Mouse (Mus musculus) liver (tissue): ENCODE results near the gene Dct.

Experiments
- DNase-seq: peaks from one replicate; pipeline ENCODE4 v3.0.0-alpha.2; 2020; ENCODE audit warnings: mixed read lengths

Gene Dct

DNA sequence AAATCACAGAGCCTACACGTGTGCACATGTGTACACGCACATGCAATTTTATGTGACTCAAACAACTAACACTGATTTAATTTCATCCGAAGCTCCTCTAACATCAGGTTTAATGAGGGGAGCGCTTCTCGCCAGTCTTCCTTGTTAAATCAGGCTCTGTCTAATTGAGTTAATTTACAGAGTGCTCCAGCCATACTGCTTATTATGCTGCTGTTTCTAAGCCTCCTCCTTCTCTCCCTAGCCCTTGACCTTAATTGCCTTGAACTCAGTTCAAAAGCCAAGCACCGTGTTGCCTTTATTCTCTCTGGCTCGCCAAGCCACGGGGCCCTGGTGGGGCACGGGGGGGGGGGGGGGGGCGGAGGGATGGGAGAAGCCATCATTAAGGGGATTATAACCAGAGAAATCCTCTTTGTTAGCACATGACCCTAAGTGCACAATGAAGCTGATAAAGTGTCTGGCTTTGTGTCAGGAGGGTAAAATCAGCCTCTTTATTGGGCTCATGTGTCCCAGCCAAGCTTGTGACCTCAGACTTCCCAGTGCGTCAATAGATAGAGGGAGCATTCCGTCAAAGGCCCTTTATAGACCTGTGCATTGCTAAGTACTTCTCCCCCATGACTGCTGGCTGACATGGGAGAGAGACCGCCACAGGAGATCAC lies at the start of gene Dct:
Gene Dct (minus strand): TSS at position 270 of the 656 bp plus-strand sequence.
- DNase-seq: no peak

DNA sequence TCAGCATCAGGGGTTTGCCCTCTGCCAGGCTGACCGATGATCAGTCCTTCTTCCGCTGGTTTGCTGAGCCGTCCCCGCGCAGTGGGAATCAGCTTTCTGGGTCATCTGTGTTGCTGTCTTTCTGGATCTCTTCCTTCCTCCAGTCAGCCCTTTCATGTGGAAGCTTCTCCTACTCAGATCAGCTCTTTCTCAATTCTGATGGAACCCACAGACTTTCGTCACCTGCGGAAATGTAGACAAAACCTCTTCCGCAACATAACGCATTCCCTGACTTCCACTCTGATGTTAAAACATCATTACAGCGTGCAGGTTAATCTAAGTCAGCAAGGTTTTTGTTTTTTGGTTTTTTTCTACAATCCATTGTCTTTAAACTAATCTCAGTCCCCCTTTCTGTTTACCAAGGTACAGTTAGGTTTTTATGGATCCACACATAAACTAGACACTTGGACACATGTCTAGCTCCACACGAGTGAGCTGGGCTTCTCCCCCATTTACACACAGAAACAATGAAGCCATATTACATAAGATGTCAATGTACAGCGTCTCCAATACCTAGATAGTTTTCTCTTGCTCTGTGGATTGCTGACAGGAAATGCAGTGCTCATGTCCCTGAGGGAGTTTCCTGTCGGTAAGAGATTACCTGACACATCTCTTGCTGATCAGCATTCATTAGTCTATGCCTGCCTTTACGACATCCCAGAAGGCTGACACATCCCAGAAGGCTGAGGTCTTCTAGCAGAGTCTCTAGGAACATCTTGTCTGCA lies 49.4 kb upstream of the Dct start:
- DNase-seq: no peak

DNA sequence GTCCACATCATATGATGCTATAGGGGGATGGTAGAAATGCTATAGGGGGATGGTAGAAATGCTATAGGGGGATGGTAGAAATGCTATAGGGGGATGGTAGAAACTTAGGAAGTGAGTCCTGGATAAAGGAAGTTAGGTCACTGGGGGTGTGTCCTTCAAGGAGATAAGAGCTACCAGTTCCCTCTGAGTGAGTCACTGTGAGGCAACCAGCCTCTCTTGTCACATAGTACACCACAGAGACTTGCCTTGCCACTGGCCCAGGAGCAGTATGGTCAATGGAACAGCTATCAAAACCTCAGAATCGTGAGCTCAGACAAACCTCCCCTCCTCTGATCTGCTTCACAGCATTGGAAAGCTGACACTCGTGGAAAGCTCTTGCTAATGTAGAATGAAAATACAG lies 46.2 kb upstream of the Dct start:
- DNase-seq: no peak

DNA sequence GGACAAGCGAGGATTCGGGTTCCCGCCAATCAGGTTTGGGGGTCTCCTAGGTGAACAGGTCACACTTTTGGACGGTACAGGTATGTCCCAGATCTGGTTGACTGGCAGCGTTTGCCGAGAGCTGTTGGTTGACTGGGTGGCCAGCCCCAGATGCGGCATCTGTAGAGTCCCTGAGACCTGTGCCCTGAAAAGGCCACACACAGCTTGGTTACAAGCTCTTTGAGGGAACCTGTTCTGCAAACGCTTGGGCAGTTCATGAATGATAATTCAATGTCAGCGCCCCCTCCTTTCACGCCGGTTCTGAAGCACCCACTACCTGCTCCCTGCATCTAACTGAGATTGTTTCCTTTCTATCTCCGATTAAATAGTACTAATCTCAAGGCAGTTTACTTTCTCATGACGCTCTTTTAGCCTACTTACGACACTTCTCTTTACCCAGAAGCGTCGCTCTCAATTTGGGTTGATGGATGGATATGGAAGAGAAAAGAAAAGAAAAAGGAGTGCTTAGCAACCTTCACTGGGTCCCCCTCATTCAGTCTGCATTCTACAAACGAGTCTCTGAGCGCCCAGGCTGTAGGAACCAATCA lies 37.9 kb upstream of the Dct start:
- DNase-seq: no peak

DNA sequence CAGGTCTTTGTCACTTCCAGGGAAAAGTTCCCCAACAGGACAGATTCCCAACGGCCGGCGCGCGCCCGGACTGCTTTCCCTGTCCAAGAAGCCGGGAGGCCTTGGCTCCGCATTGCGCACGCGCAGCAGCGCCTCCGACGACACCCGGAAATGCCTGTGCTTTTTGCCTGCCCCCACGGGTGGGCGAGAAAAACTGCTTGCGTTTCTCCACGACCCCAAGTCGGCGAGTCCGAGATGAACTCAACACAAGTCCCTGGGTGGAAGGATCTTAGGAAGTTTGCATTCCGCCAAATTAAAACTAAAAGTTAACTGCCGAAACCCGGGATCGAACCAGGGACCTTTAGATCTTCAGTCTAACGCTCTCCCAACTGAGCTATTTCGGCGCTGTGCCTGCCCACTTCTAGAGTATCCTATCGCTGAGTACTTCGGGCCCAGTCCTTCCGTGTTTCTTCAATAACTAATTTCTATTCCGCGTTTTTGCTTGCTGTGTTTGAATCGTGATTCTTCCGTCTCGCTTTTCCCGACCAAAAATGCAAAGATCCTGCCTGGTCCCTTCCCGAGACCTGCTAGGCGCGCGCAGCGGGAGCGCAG lies 37.3 kb upstream of the Dct start:
- peak; percentile 89 for DNase-seq

DNA sequence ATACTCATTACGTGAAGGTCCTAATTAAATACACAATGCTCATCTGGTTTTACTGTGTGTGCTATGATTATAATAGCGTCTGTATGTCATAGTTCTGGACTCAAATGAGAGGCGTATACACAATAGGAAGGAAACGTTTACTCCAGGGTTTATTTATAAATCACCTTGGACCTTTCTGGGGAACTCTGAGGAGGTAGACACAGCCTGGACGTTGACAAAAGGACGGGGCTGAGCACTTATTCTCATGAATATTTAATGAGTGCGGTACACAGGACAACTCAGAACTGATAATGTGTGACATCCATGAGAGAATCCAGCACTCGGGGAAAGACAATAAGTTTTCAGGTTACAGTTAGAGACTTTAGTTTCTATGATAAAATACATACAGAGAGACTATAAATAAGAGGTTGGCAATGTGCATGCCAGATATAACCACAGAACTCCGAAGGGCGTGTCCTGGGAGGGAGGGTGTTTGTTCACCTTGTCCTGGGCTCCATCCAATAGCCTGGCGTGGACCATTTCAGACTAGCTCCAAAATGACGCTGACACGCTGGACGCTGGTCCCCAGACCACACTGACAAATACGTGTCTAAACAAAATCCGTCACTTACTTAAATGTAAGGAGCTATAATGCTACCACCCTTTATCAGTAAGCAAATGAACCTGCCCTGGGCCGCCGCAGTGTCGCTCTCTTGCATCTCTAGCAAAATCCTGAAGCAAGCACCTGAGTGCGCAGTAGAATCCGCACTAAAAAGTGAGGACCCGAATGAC lies 36.6 kb upstream of the Dct start:
- peak; percentile 58 for DNase-seq

DNA sequence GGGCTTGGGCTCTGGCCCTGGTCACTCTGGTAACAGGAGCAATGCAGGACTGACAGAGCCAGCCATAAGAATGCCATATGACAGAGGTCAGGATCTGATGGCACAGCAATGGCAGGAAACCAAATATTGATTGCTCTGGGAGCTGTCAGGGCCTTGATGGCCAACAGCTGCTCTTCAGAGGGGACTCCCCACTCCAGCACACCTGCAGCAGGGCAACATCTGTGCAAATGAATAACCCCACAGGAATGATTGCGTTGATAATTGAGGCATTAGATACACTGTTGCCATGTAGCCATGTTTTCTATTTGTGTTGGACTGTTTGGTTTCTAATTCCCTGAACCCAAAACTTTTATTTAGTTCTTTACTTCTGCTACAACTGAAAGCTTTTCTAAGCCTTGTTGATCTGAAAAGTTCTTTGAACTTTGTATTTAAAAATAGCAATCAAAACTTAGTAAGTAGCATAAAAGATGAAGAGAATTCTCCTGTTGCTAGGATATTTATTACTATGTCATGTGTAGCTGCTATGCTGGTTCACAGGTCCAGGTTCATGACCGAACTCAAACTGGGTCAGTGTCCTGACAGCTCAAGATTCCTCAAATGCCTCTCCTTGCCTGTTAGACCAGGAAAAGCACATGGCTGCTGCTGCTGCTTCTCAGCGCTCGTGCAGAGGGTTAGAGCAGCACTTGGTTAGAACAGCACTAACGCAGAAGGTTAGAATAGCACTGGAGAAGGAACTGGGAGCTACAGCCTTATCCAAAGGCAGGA lies 34.4 kb upstream of the Dct start:
- DNase-seq: no peak

DNA sequence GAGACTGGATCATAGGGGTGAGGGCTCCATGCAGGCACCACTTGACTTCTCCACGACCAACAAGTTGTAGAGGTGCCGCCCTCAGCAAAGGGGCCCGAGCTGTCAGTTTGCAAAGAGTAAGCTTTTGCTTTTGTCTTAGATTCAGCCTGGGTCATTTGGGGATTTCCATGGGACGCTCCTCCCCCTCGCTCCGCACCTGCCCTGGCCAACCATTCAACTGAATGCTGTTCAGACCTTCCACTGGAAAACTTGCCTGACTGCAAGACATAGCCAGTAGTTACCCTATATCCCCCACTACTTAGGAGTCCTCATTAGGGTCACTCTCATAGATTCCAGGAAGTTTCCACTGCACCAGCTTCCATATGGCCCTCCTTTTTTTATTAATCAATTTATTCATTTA lies 31.8 kb upstream of the Dct start:
- DNase-seq: no peak

DNA sequence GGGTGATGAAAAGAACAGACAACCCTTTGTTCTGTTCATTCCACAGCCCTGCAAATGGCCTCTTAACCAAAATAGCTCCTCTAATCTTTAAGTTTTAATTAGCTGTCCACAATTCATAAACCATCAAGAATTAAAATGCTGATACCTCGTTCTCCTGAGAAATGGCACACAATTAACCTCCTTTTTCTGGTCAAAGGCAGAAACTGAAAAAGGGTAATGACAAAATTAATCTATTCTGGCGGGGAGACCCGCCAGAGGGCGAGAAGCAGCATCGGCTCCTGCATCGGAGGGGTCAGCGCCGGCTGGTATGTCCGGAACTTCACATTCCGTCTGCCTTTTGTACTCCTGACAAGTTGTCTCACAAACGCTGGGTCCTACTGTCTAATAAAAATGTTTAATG lies 28.6 kb upstream of the Dct start:
- no peak for DNase-seq

DNA sequence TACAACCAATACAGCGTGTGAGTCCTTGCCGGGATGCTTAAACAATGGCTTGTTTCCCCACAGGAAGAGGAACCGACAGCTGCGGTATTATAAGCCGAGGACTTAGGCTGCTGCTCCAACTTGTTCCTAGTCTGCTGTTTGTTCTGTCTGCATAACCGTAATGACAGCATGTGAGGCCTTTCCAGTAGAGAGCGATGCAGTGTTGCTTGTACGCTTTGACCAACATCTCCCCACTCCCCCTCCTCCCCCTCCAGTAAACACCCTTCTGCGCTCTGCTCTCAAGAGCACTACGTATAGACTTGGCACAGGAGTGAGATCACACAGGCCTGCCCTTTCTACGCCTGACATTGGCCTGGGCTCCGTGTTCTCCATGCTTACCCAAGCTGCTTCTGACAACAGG lies 18.1 kb upstream of the Dct start:
- no peak for DNase-seq

DNA sequence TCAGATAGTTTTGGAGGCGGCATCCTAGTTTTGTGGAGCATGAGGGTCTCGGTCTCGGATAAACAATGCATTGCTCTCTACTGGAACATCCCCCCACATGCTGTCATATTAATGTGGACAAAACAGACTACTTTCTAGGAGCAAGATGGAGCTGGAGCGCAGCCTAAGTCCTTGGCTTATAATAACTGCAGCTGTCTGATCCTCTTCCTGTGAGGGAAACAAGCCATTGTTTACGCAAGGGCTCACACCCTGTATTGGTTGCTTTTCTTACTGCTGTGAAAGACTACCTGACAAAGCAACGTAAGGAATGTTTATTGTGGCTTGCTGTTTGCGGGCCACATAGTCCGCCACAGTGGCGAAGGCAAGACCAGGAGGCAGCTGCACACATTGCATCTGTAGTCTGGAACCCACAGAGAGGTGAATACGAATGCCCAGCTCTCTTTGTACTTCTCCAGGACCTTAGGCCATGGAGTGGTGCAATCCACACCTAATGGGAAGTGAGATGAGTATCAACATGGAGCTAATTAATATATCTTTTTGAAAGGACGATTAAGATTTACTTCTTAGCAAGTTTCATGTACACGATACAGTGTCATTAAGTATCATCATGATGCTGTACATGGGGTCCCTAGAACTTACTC lies 17.5 kb upstream of the Dct start:
- no peak for DNase-seq

DNA sequence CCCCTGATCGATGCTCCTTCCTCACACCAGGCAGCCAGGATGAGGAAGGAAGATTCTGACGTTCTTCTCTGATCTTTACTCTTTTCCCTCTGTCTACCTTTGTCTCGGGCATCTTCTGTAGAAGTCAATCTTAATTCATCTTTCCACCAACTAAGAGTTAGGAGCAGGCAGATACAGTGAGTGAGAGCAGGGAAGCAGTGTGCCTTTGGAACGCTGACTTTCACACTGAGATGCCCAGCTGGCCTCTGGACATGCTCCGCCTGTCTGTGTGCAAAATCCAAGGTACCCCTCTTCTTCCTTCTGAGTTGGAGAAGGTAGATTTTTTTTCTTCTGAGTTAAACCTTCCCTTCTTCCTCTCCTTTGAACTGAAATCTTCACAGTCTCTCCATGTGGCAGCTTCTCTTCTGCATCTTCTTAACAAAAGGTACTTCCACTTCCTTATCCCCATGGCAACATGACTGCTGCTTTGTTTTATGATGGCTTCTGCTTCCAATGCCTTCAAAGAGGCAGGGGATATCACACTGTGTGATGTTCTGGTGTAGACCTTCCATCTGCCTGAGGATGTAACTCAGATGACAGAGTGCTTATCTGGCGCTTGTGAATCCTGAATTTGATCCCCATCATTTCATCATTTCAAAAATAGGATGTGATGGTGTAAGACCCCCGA lies 9.9 kb upstream of the Dct start:
- DNase-seq: no peak

DNA sequence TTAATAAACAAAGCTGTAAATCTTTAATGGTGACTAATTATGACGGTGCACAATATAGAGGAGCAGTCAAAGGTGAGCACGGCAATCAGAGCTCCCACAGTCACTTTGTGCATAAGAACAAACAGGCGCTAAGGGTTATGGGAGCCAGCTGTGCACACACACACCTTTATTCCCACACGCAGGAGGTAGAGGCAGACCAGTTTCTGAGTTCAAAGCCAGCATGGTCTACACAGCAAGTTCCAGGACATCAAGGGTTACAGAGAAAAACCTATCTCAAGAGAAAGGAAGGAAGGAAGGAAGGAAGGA lies 6.5 kb upstream of the Dct start:
- no peak for DNase-seq

DNA sequence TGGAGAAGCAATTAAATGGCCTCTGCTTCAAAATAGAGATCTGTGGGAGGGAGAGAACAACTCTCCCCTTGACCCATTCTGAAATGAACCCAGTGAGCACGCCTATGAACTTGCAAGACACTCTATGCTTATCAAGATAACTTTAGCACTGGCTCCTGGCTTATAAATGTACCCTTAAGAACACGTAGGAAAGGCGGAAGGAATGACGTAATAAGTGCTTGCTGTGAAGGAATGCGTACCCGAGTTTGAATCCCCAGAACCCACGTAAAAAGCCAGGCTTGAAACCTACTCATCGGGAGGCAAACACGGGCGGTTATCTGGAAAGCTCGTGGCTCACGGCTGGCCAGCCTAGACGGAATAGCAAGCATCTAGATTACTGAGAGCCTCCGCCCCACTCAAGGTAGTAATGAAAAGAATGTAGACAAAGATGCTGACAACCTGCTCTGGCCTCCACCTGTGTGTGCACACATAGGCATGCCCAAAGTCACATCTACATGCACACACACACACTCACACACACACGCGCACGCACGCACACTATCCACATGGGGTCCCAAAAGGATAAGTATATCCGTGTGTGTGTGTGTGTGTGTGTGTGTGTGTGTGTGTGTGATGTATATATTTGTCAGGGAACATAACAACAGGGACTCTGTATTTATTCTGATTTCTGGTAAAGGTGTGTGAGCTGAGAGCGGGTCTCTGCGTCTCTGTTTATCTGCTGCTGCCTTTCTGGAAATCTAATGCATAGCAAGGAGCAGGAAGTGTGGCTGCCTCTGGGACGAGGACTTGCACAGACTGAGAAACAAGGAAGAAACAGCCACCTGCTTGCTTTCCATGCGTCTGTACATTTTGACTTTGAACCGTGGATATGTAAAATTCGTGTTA lies 5.9 kb upstream of the Dct start:
- DNase-seq: no peak

DNA sequence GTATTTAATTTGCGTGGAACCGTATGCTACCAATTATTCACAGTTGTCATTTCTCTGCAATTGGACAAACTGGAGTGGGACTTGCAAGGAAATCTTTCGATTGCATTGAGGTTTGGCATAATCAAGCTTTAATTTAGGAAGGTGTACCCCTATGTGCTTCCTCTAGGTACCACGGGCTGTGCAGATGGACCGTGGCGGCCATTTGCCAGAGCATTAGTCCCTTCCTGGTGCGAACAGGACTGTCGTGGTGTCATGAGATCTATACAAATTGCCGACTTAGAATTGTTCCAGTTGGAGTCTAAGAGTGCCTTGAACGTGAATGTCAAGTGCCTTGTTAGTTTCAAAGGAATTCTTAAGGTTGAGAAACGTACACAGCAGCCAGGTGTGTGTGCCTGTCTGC lies 726 bp upstream of the Dct start:
- no peak for DNase-seq

DNA sequence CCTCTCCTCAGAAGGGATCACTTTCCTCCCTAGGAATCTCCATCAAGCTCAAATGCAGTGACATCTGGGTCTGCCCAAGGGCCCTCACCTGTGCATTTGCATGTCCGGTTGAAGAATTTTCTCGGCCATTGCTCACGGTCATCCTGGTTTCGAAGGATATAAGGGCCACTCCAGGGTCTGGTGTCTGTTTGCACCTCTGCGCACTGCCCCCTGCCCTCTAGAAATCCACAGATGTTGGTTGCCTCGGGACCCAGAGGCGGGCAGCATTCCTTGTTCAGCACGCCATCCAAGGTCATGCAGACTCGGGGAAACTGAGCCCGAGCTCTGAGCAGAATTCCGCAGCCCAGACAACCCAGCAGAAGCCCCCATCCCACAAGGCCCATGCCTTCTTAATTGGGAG lies 648 bp downstream of the Dct start:
- no peak for DNase-seq

DNA sequence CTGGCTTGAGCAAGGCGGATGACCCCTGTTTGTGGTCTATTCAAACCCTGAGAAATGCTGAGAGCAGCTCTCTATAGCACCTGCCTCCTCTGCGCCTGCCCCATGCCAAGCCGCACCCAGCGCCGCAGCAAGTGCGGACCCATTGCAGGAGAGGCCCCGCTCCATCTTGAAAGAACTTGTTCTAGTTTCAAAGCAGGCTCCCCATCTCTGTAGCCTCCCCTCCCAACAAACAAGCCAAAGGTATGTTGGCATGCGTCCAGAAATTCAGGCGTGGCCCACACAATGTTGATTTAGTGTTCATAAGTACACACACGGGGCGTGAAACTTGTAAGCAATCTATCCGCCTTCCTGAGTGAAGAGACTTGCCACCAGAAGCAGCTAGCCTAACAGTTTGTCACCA lies 1.1 kb downstream of the Dct start:
- DNase-seq: peak; percentile 18

DNA sequence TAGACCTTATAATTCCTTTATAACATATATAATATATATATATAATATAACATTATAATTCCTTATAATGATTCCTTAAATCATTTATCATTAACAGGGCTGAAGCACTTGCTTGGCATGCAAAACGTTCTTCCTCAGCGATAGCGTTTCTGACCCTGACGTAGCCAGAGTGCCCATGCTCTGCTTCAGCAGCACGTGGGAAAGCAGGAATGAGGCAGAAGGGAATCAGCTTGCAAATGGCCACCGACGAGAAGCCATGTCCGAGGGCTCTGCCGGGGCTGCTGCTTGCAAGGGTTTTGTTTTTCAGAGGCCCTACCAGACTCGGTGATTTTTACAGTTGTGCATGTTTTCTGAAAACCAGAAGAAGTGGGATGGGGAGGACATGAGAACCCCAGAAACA lies 1.6 kb downstream of the Dct start:
- no peak for DNase-seq

DNA sequence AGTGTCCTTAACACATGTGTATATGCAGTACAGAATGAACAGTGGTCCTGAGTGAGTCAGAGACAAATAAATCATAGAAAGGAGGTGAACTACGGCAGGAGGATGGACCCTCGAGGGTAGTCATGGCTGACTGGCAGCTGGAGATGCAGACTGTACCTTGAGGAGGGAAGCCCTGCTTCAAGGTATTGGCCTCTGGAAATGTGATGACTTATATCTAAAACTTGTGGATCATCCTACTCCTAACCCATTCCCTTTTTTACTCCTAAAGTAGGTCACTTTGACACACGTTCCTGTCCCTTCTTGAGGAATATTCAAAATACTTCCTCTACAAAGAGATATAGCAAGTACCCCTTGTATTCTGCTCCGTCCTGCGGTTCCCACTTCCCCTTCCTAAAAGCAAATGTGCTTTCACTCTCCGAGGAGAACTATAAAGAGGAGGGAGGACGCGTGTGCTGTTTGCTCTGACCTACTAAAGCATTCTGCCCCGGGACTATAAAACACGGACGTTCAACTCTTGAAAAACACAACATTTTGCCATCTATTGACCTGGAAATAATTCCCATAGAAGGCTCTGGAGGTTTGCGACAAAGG lies 2.3 kb downstream of the Dct start:
- DNase-seq: no peak

DNA sequence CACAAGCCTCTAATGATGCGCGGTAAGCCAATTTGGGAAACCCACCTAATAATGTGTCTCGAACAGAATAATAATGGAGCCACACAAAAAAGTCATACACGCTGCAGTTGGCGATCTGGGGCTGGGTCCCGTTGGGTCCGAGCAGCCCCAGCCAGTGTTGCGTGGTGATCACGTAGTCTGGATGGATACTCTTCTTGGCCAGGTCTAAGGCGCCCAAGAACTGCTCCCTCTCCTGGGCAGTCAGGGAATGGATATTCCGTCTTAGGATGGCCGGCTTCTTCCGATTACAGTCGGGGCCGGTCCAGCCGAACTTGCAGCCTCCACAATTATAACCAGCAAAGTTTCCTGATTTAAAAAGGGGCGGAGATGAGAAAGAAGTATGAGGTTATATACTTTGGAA lies 9.1 kb downstream of the Dct start:
- no peak for DNase-seq
